Mouse (Mus musculus): ENCODE measurements around the gene Tbc1d5. TPM values are rescaled to one million over a fixed set of nuclear protein-coding genes. Genes with fewer than 3 reads are reported as not detected.

The Tbc1d5 gene
- polyA plus RNA-seq, 1 experiment: 12.2 TPM

- TF ChIP-seq CTCF (IDR thresholded peaks at IDR 0.05; ENCODE audit: borderline replicate concordance, control insufficient read depth, extremely low read depth, insufficient read depth, low read length, poor library complexity) (no peak), POLR2A (IDR thresholded peaks at IDR 0.05; ENCODE audit: control insufficient read depth, extremely low read depth, insufficient read depth, low read length, poor library complexity) (no peak)
- Histone ChIP-seq H3K36me3 (ENCODE audit: control insufficient read depth, insufficient read depth, low read length) (no peaks in the 10 kb centered on the region), H3K4me1 (replicated peaks; ENCODE audit: control insufficient read depth, insufficient read depth, low read length) (no peaks in the 10 kb centered on the region), H3K27ac (ENCODE audit: control insufficient read depth, insufficient read depth, low read length) (no peak overlapping the region), H3K27me3 (ENCODE audit: control insufficient read depth, insufficient read depth, low read length) (no peaks in the 10 kb centered on the region), H3K4me3 (ENCODE audit: control insufficient read depth, insufficient read depth, low read length) (no peak overlapping the region)
- WGBS: 88% methylated on average over 1 of the region's 1 CpGs
- no peak for DNase-seq
Measured at GRCm38 (mm10) chr17:50889475-50889874, 289.7 kb downstream of the Tbc1d5 start.

- no peak for DNase-seq
- H3K4me1 ChIP-seq (replicated peaks; ENCODE audit: control insufficient read depth, insufficient read depth, low read length): no peaks in the 10 kb centered on the region
- H3K27me3 ChIP-seq (ENCODE audit: control insufficient read depth, insufficient read depth, low read length): no peaks in the 10 kb centered on the region
- no peak for TF ChIP-seq CTCF (IDR thresholded peaks at IDR 0.05; ENCODE audit: borderline replicate concordance, control insufficient read depth, extremely low read depth, insufficient read depth, low read length, poor library complexity)
- TF ChIP-seq POLR2A (IDR thresholded peaks at IDR 0.05; ENCODE audit: control insufficient read depth, extremely low read depth, insufficient read depth, low read length, poor library complexity): no peak
- no peak overlapping the region for H3K4me3 ChIP-seq (ENCODE audit: control insufficient read depth, insufficient read depth, low read length)
- H3K27ac ChIP-seq (ENCODE audit: control insufficient read depth, insufficient read depth, low read length): no peak overlapping the region
- 88% methylated on average over 4 of the region's 4 CpGs for WGBS
- H3K36me3 ChIP-seq (ENCODE audit: control insufficient read depth, insufficient read depth, low read length): no peaks in the 10 kb centered on the region
Measured at GRCm38 (mm10) chr17:50879910-50880309, 299.2 kb downstream of the Tbc1d5 start.

- H3K4me3 ChIP-seq (ENCODE audit: control insufficient read depth, insufficient read depth, low read length): no peak overlapping the region
- H3K4me1 ChIP-seq (replicated peaks; ENCODE audit: control insufficient read depth, insufficient read depth, low read length): no peaks in the 10 kb centered on the region
- H3K27me3 ChIP-seq (ENCODE audit: control insufficient read depth, insufficient read depth, low read length): no peaks in the 10 kb centered on the region
- WGBS: 94% methylated on average over 5 of the region's 5 CpGs
- no peak for TF ChIP-seq CTCF (IDR thresholded peaks at IDR 0.05; ENCODE audit: borderline replicate concordance, control insufficient read depth, extremely low read depth, insufficient read depth, low read length, poor library complexity)
- TF ChIP-seq POLR2A (IDR thresholded peaks at IDR 0.05; ENCODE audit: control insufficient read depth, extremely low read depth, insufficient read depth, low read length, poor library complexity): no peak
- DNase-seq: no peak
- H3K27ac ChIP-seq (ENCODE audit: control insufficient read depth, insufficient read depth, low read length): no peak overlapping the region
- H3K36me3 ChIP-seq (ENCODE audit: control insufficient read depth, insufficient read depth, low read length): no peaks in the 10 kb centered on the region
Measured at GRCm38 (mm10) chr17:50876451-50876850, 302.7 kb downstream of the Tbc1d5 start.

GRCm38 (mm10) chr17:50874067-50874466, 305.1 kb downstream of the Tbc1d5 start:
- Histone ChIP-seq H3K36me3 (ENCODE audit: control insufficient read depth, insufficient read depth, low read length) (no peaks in the 10 kb centered on the region), H3K27ac (ENCODE audit: control insufficient read depth, insufficient read depth, low read length) (no peak overlapping the region), H3K4me1 (replicated peaks; ENCODE audit: control insufficient read depth, insufficient read depth, low read length) (no peaks in the 10 kb centered on the region), H3K27me3 (ENCODE audit: control insufficient read depth, insufficient read depth, low read length) (no peaks in the 10 kb centered on the region), H3K4me3 (ENCODE audit: control insufficient read depth, insufficient read depth, low read length) (no peak overlapping the region)
- WGBS: 88% methylated on average over 7 of the region's 7 CpGs
- DNase-seq: no peak
- TF ChIP-seq CTCF (IDR thresholded peaks at IDR 0.05; ENCODE audit: borderline replicate concordance, control insufficient read depth, extremely low read depth, insufficient read depth, low read length, poor library complexity): no peak

- Histone ChIP-seq H3K36me3 (ENCODE audit: control insufficient read depth, insufficient read depth, low read length) (no peaks in the 10 kb centered on the region), H3K27me3 (ENCODE audit: control insufficient read depth, insufficient read depth, low read length) (no peaks in the 10 kb centered on the region), H3K4me3 (ENCODE audit: control insufficient read depth, insufficient read depth, low read length) (no peak overlapping the region), H3K4me1 (replicated peaks; ENCODE audit: control insufficient read depth, insufficient read depth, low read length) (no peaks in the 10 kb centered on the region), H3K27ac (ENCODE audit: control insufficient read depth, insufficient read depth, low read length) (no peak overlapping the region)
- WGBS: 91% methylated on average over 4 of the region's 4 CpGs
- TF ChIP-seq POLR2A (IDR thresholded peaks at IDR 0.05; ENCODE audit: control insufficient read depth, extremely low read depth, insufficient read depth, low read length, poor library complexity) (no peak), CTCF (IDR thresholded peaks at IDR 0.05; ENCODE audit: borderline replicate concordance, control insufficient read depth, extremely low read depth, insufficient read depth, low read length, poor library complexity) (no peak)
- no peak for DNase-seq
Measured at GRCm38 (mm10) chr17:50872600-50872999, 306.6 kb downstream of the Tbc1d5 start.

GRCm38 (mm10) chr17:50867297-50867696, 311.9 kb downstream of the Tbc1d5 start:
- Histone ChIP-seq H3K27me3 (ENCODE audit: control insufficient read depth, insufficient read depth, low read length) (no peaks in the 10 kb centered on the region), H3K36me3 (ENCODE audit: control insufficient read depth, insufficient read depth, low read length) (no peaks in the 10 kb centered on the region), H3K4me3 (ENCODE audit: control insufficient read depth, insufficient read depth, low read length) (no peak overlapping the region), H3K4me1 (replicated peaks; ENCODE audit: control insufficient read depth, insufficient read depth, low read length) (no peaks in the 10 kb centered on the region), H3K27ac (ENCODE audit: control insufficient read depth, insufficient read depth, low read length) (no peak overlapping the region)
- DNase-seq: no peak
- TF ChIP-seq POLR2A (IDR thresholded peaks at IDR 0.05; ENCODE audit: control insufficient read depth, extremely low read depth, insufficient read depth, low read length, poor library complexity): no peak
- TF ChIP-seq CTCF (IDR thresholded peaks at IDR 0.05; ENCODE audit: borderline replicate concordance, control insufficient read depth, extremely low read depth, insufficient read depth, low read length, poor library complexity): no peak
- WGBS: 97% methylated on average over 3 of the region's 3 CpGs

GRCm38 (mm10) chr17:50864781-50865180, 314.4 kb downstream of the Tbc1d5 start:
- H3K36me3 ChIP-seq (ENCODE audit: control insufficient read depth, insufficient read depth, low read length): no peaks in the 10 kb centered on the region
- H3K4me3 ChIP-seq (ENCODE audit: control insufficient read depth, insufficient read depth, low read length): no peak overlapping the region
- WGBS: 89% methylated on average over 1 of the region's 1 CpGs
- H3K27me3 ChIP-seq (ENCODE audit: control insufficient read depth, insufficient read depth, low read length): no peaks in the 10 kb centered on the region
- no peaks in the 10 kb centered on the region for H3K4me1 ChIP-seq (replicated peaks; ENCODE audit: control insufficient read depth, insufficient read depth, low read length)
- no peak for TF ChIP-seq CTCF (IDR thresholded peaks at IDR 0.05; ENCODE audit: borderline replicate concordance, control insufficient read depth, extremely low read depth, insufficient read depth, low read length, poor library complexity)
- TF ChIP-seq POLR2A (IDR thresholded peaks at IDR 0.05; ENCODE audit: control insufficient read depth, extremely low read depth, insufficient read depth, low read length, poor library complexity): no peak
- DNase-seq: no peak
- no peak overlapping the region for H3K27ac ChIP-seq (ENCODE audit: control insufficient read depth, insufficient read depth, low read length)

All from thymus, adult 2 months (tissue).